Mouse (Mus musculus) heart, postnatal 0 days (tissue): ENCODE measurements at regions not wholly inside any gene's neighbourhood (a gene's known extent, or its start where the extent isn't known, plus 50 kb on each side); places are given as distances from the start of the nearest gene placed in this dataset.

Source experiments
- ATAC-seq: fragments of 200-750 bp; cut with Nextera tagmentation; 2 replicates; pipeline ENCODE4 v1.8.0; 2017; ENCODE audit warnings: low read depth, moderate number of reproducible peaks, moderate library complexity; ENCODE audit not compliant: insufficient read depth
- DNase-seq: peaks from one replicate; pipeline ENCODE4 v3.0.0-alpha.2; 2016; ENCODE audit warnings: low spot score
- H3K27ac ChIP-seq: fragments of 300-500 bp; sonication (generic); 2 replicates; pipeline ENCODE4 v1.5.1; 2014; ENCODE audit warnings: low read depth, mild to moderate bottlenecking
- H3K27me3 ChIP-seq: fragments of 300-500 bp; sonication (generic); 2 replicates; pipeline ENCODE4 v1.6.1; 2014; ENCODE audit warnings: low read length, mixed read lengths; ENCODE audit not compliant: control insufficient read depth, insufficient read depth
- H3K36me3 ChIP-seq: fragments of 300-500 bp; sonication (generic); replicated peaks from 2 replicates; pipeline ENCODE4 v1.6.1; 2014; ENCODE audit warnings: low read length, mixed read lengths; ENCODE audit not compliant: control insufficient read depth, insufficient read depth
- H3K4me1 ChIP-seq: fragments of 300-500 bp; sonication (generic); 2 replicates; pipeline ENCODE4 v1.6.1; 2014; ENCODE audit warnings: antibody characterized with exemption; ENCODE audit not compliant: control insufficient read depth, insufficient read depth
- H3K4me2 ChIP-seq: fragments of 300-500 bp; sonication (generic); 2 replicates; pipeline ENCODE4 v1.6.1; 2014; ENCODE audit warnings: low read depth, mild to moderate bottlenecking, low read length, moderate library complexity
- H3K4me3 ChIP-seq: fragments of 300-500 bp; sonication (generic); 2 replicates; pipeline ENCODE4 v1.5.1; 2014; ENCODE audit warnings: low read depth, low read length
- H3K9ac ChIP-seq: fragments of 300-500 bp; sonication (generic); replicated peaks from 2 replicates; pipeline ENCODE4 v1.6.1; 2014; ENCODE audit warnings: low read depth, low read length, mixed read lengths
- H3K9me3 ChIP-seq: fragments of 300-500 bp; sonication (generic); replicated peaks from 2 replicates; pipeline ENCODE4 v1.6.1; 2016; ENCODE audit warnings: low read length; ENCODE audit not compliant: control insufficient read depth
- CTCF ChIP-seq: IDR thresholded peaks from 2 replicates; pipeline ENCODE4 v1.5.1; 2016; ENCODE audit warnings: antibody characterized with exemption, control low read depth, low read depth
- EP300 ChIP-seq: IDR thresholded peaks from 2 replicates; pipeline ENCODE4 v1.6.1; 2016; ENCODE audit warnings: antibody characterized with exemption, low read depth
- WGBS: fragments of 180-500 bp; shearing (Covaris S2); extraction: QIAGEN DNeasy Blood & Tissue Kit; methylation state at CpG from one replicate; pipeline ENCODE4 v1.1.7; 2014; 5-methylcytosine and 5-hydroxymethylcytosine counted together

GRCm38 (mm10) chr10:53852091-53852490, 101.2 kb upstream of the Fam184a start:
- no peaks in the 10 kb centered on the region for H3K36me3 ChIP-seq
- H3K9ac ChIP-seq: no peak overlapping the region
- no peak overlapping the region for H3K4me2 ChIP-seq
- TF ChIP-seq EP300 (no peak), CTCF (no peak)
- no peak overlapping the region for H3K4me3 ChIP-seq
- no peaks in the 10 kb centered on the region for H3K4me1 ChIP-seq
- no peaks in the 10 kb centered on the region for H3K27me3 ChIP-seq
- no peak for ATAC-seq
- no peaks in the 10 kb centered on the region for H3K9me3 ChIP-seq
- no peak for DNase-seq
- 65% methylated on average over 1 of the region's 1 CpGs for WGBS
- H3K27ac ChIP-seq: no peak overlapping the region

GRCm38 (mm10) chr10:53850568-53850967, 99.6 kb upstream of the Fam184a start:
- WGBS: 40% methylated on average over 4 of the region's 4 CpGs
- TF ChIP-seq CTCF (no peak), EP300 (no peak)

GRCm38 (mm10) chr10:53813244-53813620, 62.3 kb upstream of the Fam184a start:
- WGBS: 62% methylated on average over 2 of the region's 2 CpGs
- DNase-seq: no peak
- Histone ChIP-seq H3K27ac (no peak overlapping the region), H3K4me3 (no peak overlapping the region), H3K9ac (no peak overlapping the region), H3K27me3 (no peaks in the 10 kb centered on the region), H3K4me1 (no peaks in the 10 kb centered on the region), H3K9me3 (no peaks in the 10 kb centered on the region), H3K4me2 (no peak overlapping the region), H3K36me3 (no peaks in the 10 kb centered on the region)
- ATAC-seq: no peak
- TF ChIP-seq EP300 (no peak), CTCF (no peak)

More at GRCm38 (mm10) chr10:53850568-53850967, 99.6 kb upstream of the Fam184a start:
- no peak overlapping the region for H3K9ac ChIP-seq
- ATAC-seq (no peak), DNase-seq (no peak)
- H3K9me3 ChIP-seq: no peaks in the 10 kb centered on the region
- no peak overlapping the region for H3K4me3 ChIP-seq
- H3K27me3 ChIP-seq: no peaks in the 10 kb centered on the region
- no peaks in the 10 kb centered on the region for H3K4me1 ChIP-seq
- no peak overlapping the region for H3K4me2 ChIP-seq
- H3K27ac ChIP-seq: no peak overlapping the region
- no peaks in the 10 kb centered on the region for H3K36me3 ChIP-seq

- no peaks in the 10 kb centered on the region for H3K9me3 ChIP-seq
- DNase-seq (peak; percentile 37), ATAC-seq (no peak)
Measured at GRCm38 (mm10) chr10:53812597-53813243, 61.8 kb upstream of the Fam184a start.

GRCm38 (mm10) chr10:53811904-53812596, 61.1 kb upstream of the Fam184a start:
- no peaks in the 10 kb centered on the region for H3K27me3 ChIP-seq
- ATAC-seq (no peak), DNase-seq (no peak)
- no peak overlapping the region for H3K4me3 ChIP-seq
- no peak overlapping the region for H3K9ac ChIP-seq
- no peak overlapping the region for H3K4me2 ChIP-seq
- TF ChIP-seq CTCF: no peak
- TF ChIP-seq EP300: no peak
- H3K27ac ChIP-seq: no peak overlapping the region
- no peaks in the 10 kb centered on the region for H3K36me3 ChIP-seq
- H3K4me1 ChIP-seq: no peaks in the 10 kb centered on the region
- H3K9me3 ChIP-seq: no peaks in the 10 kb centered on the region
- WGBS: 60% methylated on average over 14 of the region's 14 CpGs

More at GRCm38 (mm10) chr10:53812597-53813243, 61.8 kb upstream of the Fam184a start:
- no peak overlapping the region for H3K27ac ChIP-seq
- H3K4me2 ChIP-seq: no peak overlapping the region; the same call in 1 of the 2 replicates
- WGBS: 18% methylated on average over 7 of the region's 7 CpGs
- TF ChIP-seq CTCF (peak; percentile 67), EP300 (no peak)
- H3K4me3 ChIP-seq: no peak overlapping the region
- no peaks in the 10 kb centered on the region for H3K27me3 ChIP-seq
- H3K9ac ChIP-seq: no peak overlapping the region
- no peaks in the 10 kb centered on the region for H3K36me3 ChIP-seq
- no peaks in the 10 kb centered on the region for H3K4me1 ChIP-seq
